Mouse (Mus musculus) myocyte (in vitro differentiated cells): ENCODE results near the gene Fos.

ENCODE experiments used
- E2F4 ChIP-seq: IDR thresholded peaks from one replicate; pipeline ENCODE4 v1.6.1; 2011; ENCODE audit warnings: mild to moderate bottlenecking, control low read depth, moderate library complexity; ENCODE audit not compliant: insufficient read depth
- TCF12 ChIP-seq: IDR thresholded peaks from one replicate; pipeline ENCODE4 v1.6.1; 2011; ENCODE audit warnings: mild to moderate bottlenecking, control low read depth; ENCODE audit not compliant: poor library complexity, insufficient read depth, severe bottlenecking

DNA sequence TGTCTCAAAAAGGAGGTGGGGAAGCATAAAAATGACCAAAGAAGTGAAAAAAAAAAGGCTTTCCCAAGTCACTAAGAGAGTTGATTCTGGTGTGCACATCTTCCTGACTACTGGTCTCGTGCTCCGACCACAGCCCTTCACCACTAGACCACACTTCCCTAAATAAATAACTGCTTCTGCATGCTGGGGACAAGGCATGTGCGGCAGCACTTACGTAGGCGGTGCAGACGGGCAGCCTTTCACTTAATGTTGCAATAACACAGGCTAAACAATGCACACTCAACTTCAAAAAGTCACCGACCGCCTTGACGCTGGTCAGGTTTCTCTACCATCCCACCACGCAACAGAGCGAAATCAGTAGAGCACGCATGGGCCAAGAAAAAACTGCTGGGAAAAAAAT lies 5.0 kb upstream of the Fos start:
- no peak for TF ChIP-seq E2F4
- no peak for TF ChIP-seq TCF12
